Mouse (Mus musculus) bone marrow macrophage, adult 2 months (primary cell): ENCODE measurements around the gene Hs2st1.

Experiments used
- CTCF ChIP-seq: IDR thresholded peaks from 2 replicates; pipeline ENCODE4 v1.5.1; 2012; ENCODE audit warnings: low read depth, mild to moderate bottlenecking, low read length, moderate library complexity
- POLR2A ChIP-seq: IDR thresholded peaks from 2 replicates; pipeline ENCODE4 v1.6.1; 2012; ENCODE audit warnings: mild to moderate bottlenecking, low read depth, low read length, borderline replicate concordance

DNA sequence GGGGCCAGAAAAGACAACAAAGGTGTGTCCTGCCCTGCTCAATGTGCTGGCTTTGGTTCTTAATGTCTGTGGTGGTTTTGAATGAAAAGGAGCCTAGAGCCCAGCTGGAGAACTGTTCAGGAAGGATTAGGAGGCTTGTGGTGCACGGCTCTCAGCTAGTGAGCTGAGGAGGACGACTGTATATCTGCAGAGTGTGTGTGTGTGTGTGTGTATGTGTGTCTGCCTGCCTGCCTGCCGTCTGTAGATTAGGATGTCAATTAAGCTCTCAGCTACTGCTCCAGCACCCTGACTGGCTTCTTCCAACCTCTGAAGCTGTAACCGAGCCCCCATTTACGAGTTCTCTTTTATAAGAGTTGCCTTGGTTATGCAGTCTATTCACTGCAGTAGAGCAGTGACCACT, 62.1 kb downstream of the Hs2st1 start:
- TF ChIP-seq CTCF (no peak), POLR2A (no peak)
